18 mouse cellular contexts compared by ENCODE assay signal in genomic region chr1:89634055-89634454, GRCm38 (mm10).
DNase-seq lines count a peak whose midpoint lies in the region; ATAC-seq and TF ChIP-seq lines count a peak whose summit lies in the region.
"Had no signal": no experiment of that assay in that cellular context is flagged by ENCODE, and none has a peak within 500 bp of the region (broad histone marks: within the 10 kb centered on the region; RNA-seq: fewer than 3 reads in every experiment).

No protein-coding gene starts in this region.

- intact Hi-C loops in gastrocnemius, postnatal 36 days (cut with DNase I): loop anchor here (10.0 kb wide), 1 partner anchor 299 kb away; no protein-coding TSS in a partner anchor

- peak; percentile 45 for TF ChIP-seq CTCF in forebrain, postnatal 0 days (IDR thresholded peaks at IDR 0.05; ENCODE audit: low read depth)
- TF ChIP-seq CTCF in layer of hippocampus, adult 2 months (conservative IDR thresholded peaks at IDR 0.05): peak; percentile 47
- peak; percentile 45 for TF ChIP-seq CTCF in stomach, postnatal 0 days (IDR thresholded peaks at IDR 0.05; ENCODE audit: low read depth)

- no peaks in the 10 kb centered on the region for H3K9me3 ChIP-seq in forebrain, postnatal 0 days (ENCODE audit: low read length)
- peaks cover 5% of the 10 kb centered on the region; the same call in 1 of the 2 replicates for H3K9me3 ChIP-seq in forebrain, embryonic 10.5 days
- H3K9me3 ChIP-seq in stomach, postnatal 0 days (ENCODE audit: control insufficient read depth, low read length): no peaks in the 10 kb centered on the region
- H3K9me3 ChIP-seq: forebrain, embryonic 15.5 days; liver, embryonic 13.5 days had no signal

- H3K4me2 ChIP-seq in forebrain, postnatal 0 days (ENCODE audit: low read depth): no peak overlapping the region
- H3K4me2 ChIP-seq in stomach, postnatal 0 days (replicated peaks; ENCODE audit: low read depth): no peak overlapping the region
- H3K4me2 ChIP-seq: forebrain, embryonic 15.5 days; liver, embryonic 13.5 days had no signal

- no peak for DNase-seq in forebrain, postnatal 0 days
- DNase-seq in forebrain, embryonic 10.5 days (ENCODE audit: extremely low spot score, low spot score): no peak
- no peak for DNase-seq in layer of hippocampus, adult 2 months (ENCODE audit: low spot score in 2 of 2)
- no peak for DNase-seq in layer of hippocampus, adult 11-12 months (ENCODE audit: low spot score)
- peak; percentile 22 for DNase-seq in thymus, postnatal 4 days
- DNase-seq in thymus, postnatal 0 days (ENCODE audit: low spot score): no peak
- no peak for DNase-seq in stomach, postnatal 0 days (ENCODE audit: low spot score)
- no peak for DNase-seq in gastrocnemius, postnatal 36 days
- DNase-seq: adrenal gland, postnatal 25 days; heart, adult 11 months; kidney, postnatal 14 days; liver, embryonic 13.5 days; lung, postnatal 4 days; midbrain, embryonic 14.5 days; right cerebral cortex, postnatal 25 days had no signal

- no peak for ATAC-seq in forebrain, postnatal 0 days
- no peak for ATAC-seq in stomach, postnatal 0 days (ENCODE audit: low FRiP score, low TSS enrichment)
- ATAC-seq: activated CD4-positive, CD25-positive, alpha-beta regulatory T cell, adult 4 months; forebrain, embryonic 15.5 days; inflammation-experienced regulatory T-cells, adult 6 months had no signal

- 76% methylated on average over 14 of the region's 14 CpGs for WGBS in forebrain, postnatal 0 days
- 78% methylated on average over 14 of the region's 14 CpGs for WGBS in forebrain, embryonic 10.5 days
- 75% methylated on average over 14 of the region's 14 CpGs for WGBS in stomach, postnatal 0 days

- no peak overlapping the region for H3K9ac ChIP-seq in forebrain, postnatal 0 days
- no peak overlapping the region for H3K9ac ChIP-seq in stomach, postnatal 0 days (ENCODE audit: low read length)
- H3K9ac ChIP-seq: forebrain, embryonic 15.5 days; liver, embryonic 13.5 days had no signal

- H3K27ac ChIP-seq in forebrain, postnatal 0 days (ENCODE audit: low read depth, low read length): no peak overlapping the region
- no peak overlapping the region for H3K27ac ChIP-seq in forebrain, embryonic 10.5 days
- H3K27ac ChIP-seq in layer of hippocampus, adult 2 months: no peak overlapping the region
- no peak overlapping the region for H3K27ac ChIP-seq in stomach, postnatal 0 days (replicated peaks)
- H3K27ac ChIP-seq: forebrain, embryonic 15.5 days; liver, embryonic 13.5 days had no signal

- no peak overlapping the region for H3K4me3 ChIP-seq in forebrain, postnatal 0 days (ENCODE audit: low read depth, low read length)
- H3K4me3 ChIP-seq in forebrain, embryonic 10.5 days: no peak overlapping the region
- no peak overlapping the region for H3K4me3 ChIP-seq in layer of hippocampus, adult 2 months
- H3K4me3 ChIP-seq in stomach, postnatal 0 days (ENCODE audit: low read depth, low read length): no peak overlapping the region
- H3K4me3 ChIP-seq: forebrain, embryonic 15.5 days; liver, embryonic 13.5 days had no signal

- no peak for TF ChIP-seq EP300 in stomach, postnatal 0 days (optimal IDR thresholded peaks at IDR 0.05)

- H3K36me3 ChIP-seq in forebrain, postnatal 0 days (ENCODE audit: insufficient read depth): peaks cover 36% of the 10 kb centered on the region
- peaks cover 83% of the 10 kb centered on the region for H3K36me3 ChIP-seq in forebrain, embryonic 10.5 days (replicated peaks)
- H3K36me3 ChIP-seq in stomach, postnatal 0 days (ENCODE audit: control insufficient read depth, insufficient read depth, low read length): peaks cover 10% of the 10 kb centered on the region
- H3K36me3 ChIP-seq: liver, embryonic 13.5 days had no signal

- H3K27me3 ChIP-seq in forebrain, postnatal 0 days (ENCODE audit: insufficient read depth, low read length): no peaks in the 10 kb centered on the region
- no peaks in the 10 kb centered on the region for H3K27me3 ChIP-seq in forebrain, embryonic 10.5 days (ENCODE audit: poor library complexity, severe bottlenecking)
- no peaks in the 10 kb centered on the region for H3K27me3 ChIP-seq in stomach, postnatal 0 days (ENCODE audit: control insufficient read depth, insufficient read depth, low read length)
- H3K27me3 ChIP-seq: forebrain, embryonic 15.5 days; liver, embryonic 13.5 days had no signal

- no peaks in the 10 kb centered on the region for H3K4me1 ChIP-seq in forebrain, postnatal 0 days (ENCODE audit: insufficient read depth)
- H3K4me1 ChIP-seq in forebrain, embryonic 10.5 days: no peaks in the 10 kb centered on the region
- H3K4me1 ChIP-seq in stomach, postnatal 0 days (replicated peaks; ENCODE audit: control insufficient read depth, insufficient read depth): no peaks in the 10 kb centered on the region
- H3K4me1 ChIP-seq: forebrain, embryonic 15.5 days had no signal
